Mouse (Mus musculus): Measurements from ENCODE around the gene Cbfa2t3.

Gene Cbfa2t3

GRCm38 (mm10) chr8:122692152-122692551, 6.8 kb downstream of the Cbfa2t3 start:
- no peak for DNase-seq (ENCODE audit: low read depth, low spot score)

- DNase-seq (ENCODE audit: low read depth, low spot score) = peak; percentile 44
These were observed 7.9 kb downstream of the Cbfa2t3 start for GRCm38 (mm10) chr8:122691018-122691417.

GRCm38 (mm10) chr8:122689315-122689714, 9.6 kb downstream of the Cbfa2t3 start:
- no peak for DNase-seq (ENCODE audit: low read depth, low spot score)

DNA sequence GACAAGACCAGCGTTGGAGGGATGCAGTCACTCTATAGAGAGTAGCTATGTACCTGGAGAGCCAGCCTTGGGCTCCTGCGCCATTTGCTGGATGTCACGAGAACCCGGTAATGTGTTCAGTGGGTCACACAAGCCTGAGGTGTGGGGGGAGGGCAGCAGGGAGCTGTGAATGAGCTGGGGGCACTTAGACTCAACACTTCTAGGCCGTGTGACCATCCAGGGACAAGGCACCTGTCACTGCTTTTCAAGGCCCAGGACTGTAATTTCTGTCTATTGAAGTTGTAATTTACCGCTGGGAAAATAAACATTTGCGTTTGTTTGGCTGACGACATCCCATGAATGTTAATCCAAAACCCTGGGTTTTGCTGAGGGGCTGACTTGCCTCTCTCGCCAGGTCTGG, 12.0 kb downstream of the Cbfa2t3 start:
- no peak for DNase-seq (ENCODE audit: low read depth, low spot score)

DNA sequence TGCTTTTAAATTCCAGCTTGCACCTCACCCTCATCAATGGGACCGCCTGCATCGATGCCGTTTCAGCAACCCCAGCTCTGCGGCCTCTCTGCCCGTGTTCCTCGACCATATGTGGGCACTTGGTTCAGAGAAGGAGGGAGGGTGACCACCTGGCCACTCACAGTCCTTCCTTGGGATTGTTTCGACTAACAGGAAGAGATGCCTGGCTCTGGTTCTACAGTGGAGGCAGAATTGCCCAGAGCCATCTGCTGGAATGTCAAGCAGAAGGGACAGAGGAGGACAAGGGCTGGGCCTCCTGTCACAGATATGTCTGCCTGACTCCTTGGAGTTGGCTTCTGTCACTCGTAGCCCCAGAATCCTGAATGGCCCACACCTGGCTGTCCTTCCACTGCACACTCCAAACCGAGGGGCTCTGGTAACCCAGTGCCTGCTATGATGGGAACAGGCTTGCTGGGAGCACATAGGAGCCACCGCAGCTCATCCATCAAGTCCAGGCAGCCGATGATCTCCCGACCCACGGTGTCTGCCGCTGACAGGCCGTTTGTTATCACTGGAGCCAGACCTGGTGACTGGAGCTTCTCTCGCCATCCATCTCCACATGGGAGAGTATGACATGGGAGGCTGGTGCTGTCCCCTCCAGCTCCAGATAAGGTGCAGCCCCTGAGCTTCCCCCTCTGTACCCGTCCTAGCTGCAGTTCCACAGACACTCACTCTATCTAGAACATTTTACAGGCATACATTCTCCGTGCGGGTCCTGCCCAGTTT, 13.6 kb downstream of the Cbfa2t3 start:
- peak; percentile 91 for DNase-seq (ENCODE audit: low read depth, low spot score)

DNA sequence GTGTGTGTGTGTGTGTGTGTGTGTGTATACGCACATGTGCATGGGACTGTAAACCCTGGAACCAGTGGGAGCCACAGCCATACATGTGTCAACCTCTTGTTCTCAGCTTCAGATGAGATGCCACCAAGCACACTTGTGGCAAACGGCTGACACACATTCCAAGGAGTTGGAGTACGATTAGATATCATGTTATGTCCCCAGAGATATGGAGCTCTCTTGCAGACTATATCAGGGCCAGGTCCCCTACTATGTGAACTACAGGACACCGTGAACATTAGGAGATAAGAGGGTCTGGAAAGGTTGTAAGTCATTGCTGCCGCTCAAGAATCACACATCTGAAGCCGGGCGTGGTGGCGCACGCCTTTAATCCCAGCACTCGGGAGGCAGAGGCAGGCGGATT, 16.1 kb downstream of the Cbfa2t3 start:
- DNase-seq (ENCODE audit: low read depth, low spot score) = no peak

- DNase-seq (ENCODE audit: low read depth, low spot score) = no peak
These were observed 18.7 kb downstream of the Cbfa2t3 start for GRCm38 (mm10) chr8:122680171-122680570.

DNA sequence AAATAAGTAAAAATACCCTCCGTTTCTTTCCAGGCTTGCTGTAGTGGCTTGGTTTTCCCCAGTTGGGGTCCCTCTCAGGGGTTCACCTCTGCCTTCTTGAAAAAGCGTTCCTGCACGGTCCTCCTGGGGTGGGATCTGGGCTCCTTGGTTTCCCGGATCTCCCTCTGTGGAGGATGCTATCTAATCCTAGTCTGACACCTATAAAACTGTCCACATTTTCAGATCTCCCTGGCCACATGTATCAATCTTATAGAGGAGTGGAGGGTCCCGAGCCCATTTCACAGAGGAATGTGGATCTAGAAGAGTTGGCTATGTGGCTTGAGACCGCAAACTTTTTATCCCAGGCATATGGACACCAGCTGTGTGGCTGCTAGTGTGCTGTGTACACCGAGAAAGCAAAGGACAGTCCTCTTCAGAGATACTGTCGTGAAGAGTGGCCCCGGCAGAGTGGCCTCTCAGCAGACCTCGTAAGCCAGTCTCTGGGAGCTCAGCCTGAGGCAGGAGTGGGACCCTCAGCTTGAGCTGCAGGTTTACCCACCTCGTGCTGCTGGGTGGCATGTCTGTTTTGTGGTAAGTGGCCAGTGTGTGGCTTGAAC, 19.5 kb downstream of the Cbfa2t3 start:
- no peak for DNase-seq (ENCODE audit: low read depth, low spot score)

DNA sequence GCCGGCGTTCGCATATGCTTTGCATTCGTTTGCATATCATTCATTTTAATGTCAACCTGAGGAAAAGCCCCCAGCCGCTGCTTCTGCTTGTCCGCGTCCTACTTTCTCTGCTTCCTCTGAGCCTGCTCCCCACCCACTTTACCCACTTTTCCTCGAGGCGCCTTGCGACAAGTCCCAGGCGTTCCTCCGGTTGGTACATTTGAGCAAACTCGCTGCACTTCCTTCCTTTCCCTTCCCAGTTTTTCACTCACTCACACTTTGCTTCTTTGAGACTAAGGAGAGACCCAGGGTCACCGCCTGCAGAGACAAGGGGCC, 20.1 kb downstream of the Cbfa2t3 start:
- DNase-seq (ENCODE audit: low read depth, low spot score) = no peak

DNA sequence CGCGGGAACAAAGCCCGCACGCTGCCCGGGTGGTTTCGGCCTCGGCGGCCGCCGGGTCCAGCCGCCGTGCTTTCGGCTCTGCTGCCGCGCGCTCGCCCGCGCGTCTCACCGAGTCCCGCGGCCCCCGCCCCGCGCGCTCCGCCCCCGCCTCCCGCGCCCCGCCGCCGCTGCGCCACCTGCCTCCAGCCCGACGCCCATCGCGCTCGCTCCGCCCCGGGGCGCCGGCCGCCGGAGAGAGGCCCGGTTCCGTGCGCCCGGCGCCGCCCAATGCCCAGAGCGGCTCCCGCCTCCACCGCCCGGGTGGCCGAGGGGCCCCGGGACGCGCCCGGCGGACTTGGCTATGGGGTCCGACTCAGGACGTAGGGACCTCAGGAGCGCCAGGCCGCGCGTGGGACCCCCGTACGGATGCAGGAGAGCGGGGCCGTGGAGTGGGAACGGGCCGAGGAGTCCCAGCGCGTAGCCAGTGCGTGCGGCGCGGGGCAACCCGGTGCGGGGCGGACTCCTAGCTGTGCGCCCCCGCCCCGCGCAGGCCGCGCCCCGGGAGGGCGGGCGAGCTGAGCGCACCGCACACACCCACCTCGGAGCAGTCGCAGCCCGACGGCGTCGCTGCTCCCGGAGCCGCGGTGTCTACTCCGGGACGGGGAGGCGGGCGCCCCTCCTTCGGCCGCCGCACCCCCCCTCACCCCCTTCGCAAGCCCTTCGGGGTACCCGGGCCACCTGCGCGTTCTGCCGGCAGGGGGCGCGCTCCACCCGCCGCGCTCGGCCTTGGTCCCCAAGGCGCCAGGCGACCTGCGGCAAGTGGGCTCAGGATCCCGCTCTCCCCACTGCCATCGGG, 20.6 kb downstream of the Cbfa2t3 start:
- peak; percentile 86 for DNase-seq (ENCODE audit: low read depth, low spot score)

- DNase-seq (ENCODE audit: low read depth, low spot score) = no peak
These were observed 21.4 kb downstream of the Cbfa2t3 start for GRCm38 (mm10) chr8:122677481-122678021.

DNA sequence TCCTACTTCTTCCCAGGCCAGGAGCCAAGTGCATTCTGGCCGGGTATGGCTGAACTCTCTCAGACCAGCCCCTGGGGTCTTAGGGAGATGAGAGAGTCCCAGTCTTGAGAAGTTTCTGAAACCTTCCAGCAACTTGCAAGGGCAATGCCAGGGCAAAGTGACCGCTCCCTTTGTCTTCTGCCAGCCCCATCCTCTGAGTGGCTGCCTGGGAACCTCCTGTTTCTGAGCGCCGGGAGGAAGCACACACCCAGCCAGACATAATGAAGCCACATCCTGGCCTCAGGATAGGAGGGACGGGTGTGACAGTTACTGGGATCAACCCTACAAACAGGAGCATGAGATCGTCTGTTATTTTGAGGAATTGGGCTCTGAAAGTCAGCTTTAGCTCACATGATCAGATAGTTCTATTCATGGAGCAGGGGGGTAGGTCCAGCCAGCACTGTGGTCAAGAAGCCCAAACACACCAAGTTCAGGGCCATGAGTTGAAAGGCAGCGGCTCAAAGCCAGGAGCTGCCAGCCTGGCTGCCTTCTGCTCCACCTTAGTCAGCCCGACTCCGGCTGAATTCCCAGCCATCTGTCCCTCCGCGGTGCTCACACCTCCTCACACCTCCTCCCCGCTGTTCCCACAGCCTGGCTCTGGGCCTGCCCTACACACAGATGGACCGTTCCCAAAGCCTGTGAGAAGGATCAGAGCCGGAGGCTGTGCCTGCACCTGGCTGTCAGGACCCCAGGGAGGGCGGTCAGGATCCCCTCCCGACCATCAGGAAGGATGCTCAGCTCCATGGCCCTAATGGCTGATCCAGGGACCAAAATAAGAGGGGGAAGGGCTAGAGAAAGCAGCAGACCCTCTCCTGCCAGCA, 22.1 kb downstream of the Cbfa2t3 start:
- DNase-seq (ENCODE audit: low read depth, low spot score) = peak; percentile 99

DNA sequence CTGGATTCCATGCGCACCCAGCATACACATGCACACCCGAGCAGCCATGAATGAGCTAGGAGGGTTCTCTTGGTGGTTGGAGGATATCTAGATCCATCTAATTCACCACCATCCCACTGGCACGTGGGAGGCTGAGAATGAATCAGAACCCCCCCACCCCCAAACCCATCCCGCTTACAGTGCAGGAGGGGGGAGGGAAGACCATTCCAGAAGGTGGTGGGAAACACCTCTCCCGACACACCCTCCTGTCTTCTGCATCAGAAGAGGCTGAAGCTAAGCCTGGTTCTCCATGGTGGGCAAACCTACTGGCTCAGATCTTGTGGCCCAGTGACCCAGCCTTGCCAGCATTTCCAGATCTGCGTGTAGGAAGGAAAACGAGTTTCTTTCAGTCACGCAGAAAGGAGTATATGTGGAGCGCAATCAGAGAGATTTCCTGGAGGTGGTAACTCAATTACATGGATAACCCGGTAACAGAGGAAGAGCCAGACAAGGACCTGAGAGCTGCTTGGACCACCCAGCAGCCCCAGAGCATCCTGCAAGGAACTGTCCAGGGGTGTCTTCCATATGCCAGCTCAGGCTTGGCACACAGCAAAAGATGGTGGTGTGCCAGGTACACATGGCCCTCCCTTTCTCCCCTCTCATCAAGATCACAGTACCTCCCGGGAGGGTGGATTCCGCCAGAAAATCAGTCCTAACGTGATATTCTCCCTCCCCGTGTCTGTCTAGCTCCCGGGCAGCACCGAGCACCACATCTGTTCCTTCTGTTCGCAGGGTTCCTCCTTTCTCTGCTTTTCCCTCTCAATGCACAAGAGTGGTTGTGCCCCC, 23.1 kb downstream of the Cbfa2t3 start:
- peak; percentile 78 for DNase-seq (ENCODE audit: low read depth, low spot score)

GRCm38 (mm10) chr8:122674999-122675398, 23.9 kb downstream of the Cbfa2t3 start:
- DNase-seq (ENCODE audit: low read depth, low spot score) = peak; percentile 61

GRCm38 (mm10) chr8:122673989-122674388, 24.9 kb downstream of the Cbfa2t3 start:
- DNase-seq (ENCODE audit: low read depth, low spot score) = no peak

GRCm38 (mm10) chr8:122671894-122672293, 27.0 kb downstream of the Cbfa2t3 start:
- DNase-seq (ENCODE audit: low read depth, low spot score) = no peak

GRCm38 (mm10) chr8:122670718-122671117, 28.2 kb downstream of the Cbfa2t3 start:
- no peak for DNase-seq (ENCODE audit: low read depth, low spot score)

GRCm38 (mm10) chr8:122670001-122670400, 28.9 kb downstream of the Cbfa2t3 start:
- DNase-seq (ENCODE audit: low read depth, low spot score) = peak; percentile 43

GRCm38 (mm10) chr8:122669370-122669769, 29.5 kb downstream of the Cbfa2t3 start:
- DNase-seq (ENCODE audit: low read depth, low spot score) = no peak

DNA sequence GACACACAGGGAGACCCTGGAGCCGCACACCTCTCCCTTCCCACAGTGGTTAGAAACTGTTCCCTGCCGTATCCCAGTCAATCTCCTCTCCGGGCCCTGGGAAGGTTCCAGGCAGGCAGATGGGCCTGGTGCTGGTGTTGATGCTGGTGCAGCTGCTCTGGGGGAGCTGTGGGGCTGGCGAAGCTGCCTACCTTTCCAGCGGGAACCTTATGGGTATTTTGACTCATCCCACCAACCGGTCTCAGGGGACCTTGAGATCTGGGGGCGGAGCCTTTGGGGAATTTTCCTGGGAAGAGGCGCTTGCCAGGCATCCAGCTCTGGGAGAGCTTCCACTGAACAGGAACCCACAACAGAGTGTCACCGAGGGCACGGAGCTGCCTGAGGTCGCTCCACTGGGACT, 31.1 kb downstream of the Cbfa2t3 start:
- peak; percentile 86 for DNase-seq (ENCODE audit: low read depth, low spot score)
